Mouse (Mus musculus) embryonic facial prominence, embryonic 15.5 days (tissue): Measurements from ENCODE around the gene Lmtk2. TPM values are rescaled to one million over a fixed set of nuclear protein-coding genes. Genes with fewer than 3 reads are reported as not detected.

ENCODE experiments used
- ATAC-seq: fragments of 200-750 bp; cut with Nextera tagmentation; 2 replicates; pipeline ENCODE4 v1.8.0; 2017; ENCODE audit warnings: low read depth, moderate TSS enrichment; ENCODE audit not compliant: insufficient number of reproducible peaks, low FRiP score, low TSS enrichment
- H3K27ac ChIP-seq: fragments of 300-500 bp; sonication (generic); replicated peaks from 2 replicates; pipeline ENCODE4 v1.5.1; 2015; ENCODE audit warnings: mild to moderate bottlenecking, inconsistent platforms
- H3K27me3 ChIP-seq: fragments of 300-500 bp; sonication (generic); 2 replicates; pipeline ENCODE4 v1.6.1; 2015; ENCODE audit warnings: inconsistent platforms
- H3K36me3 ChIP-seq: fragments of 300-500 bp; sonication (generic); 2 replicates; pipeline ENCODE4 v1.6.1; 2015; ENCODE audit warnings: mild to moderate bottlenecking, inconsistent platforms
- H3K4me1 ChIP-seq: fragments of 300-500 bp; sonication (generic); 2 replicates; pipeline ENCODE4 v1.6.1; 2015; ENCODE audit warnings: inconsistent platforms
- H3K4me2 ChIP-seq: fragments of 300-500 bp; sonication (generic); replicated peaks from 2 replicates; pipeline ENCODE4 v1.6.1; 2015; ENCODE audit warnings: mild to moderate bottlenecking, inconsistent platforms
- H3K4me3 ChIP-seq: fragments of 300-500 bp; sonication (generic); replicated peaks from 2 replicates; pipeline ENCODE4 v1.5.1; 2015; ENCODE audit warnings: mild to moderate bottlenecking, inconsistent platforms
- H3K9ac ChIP-seq: fragments of 300-500 bp; sonication (generic); 2 replicates; pipeline ENCODE4 v1.6.1; 2015; ENCODE audit warnings: inconsistent platforms
- H3K9me3 ChIP-seq: fragments of 300-500 bp; sonication (generic); replicated peaks from 2 replicates; pipeline ENCODE4 v1.6.1; 2016; ENCODE audit warnings: inconsistent platforms
- WGBS: fragments of 180-500 bp; shearing (Covaris S2); methylation state at CpG from one replicate; pipeline ENCODE4 v1.1.7; 2015; 5-methylcytosine and 5-hydroxymethylcytosine counted together
- polyA plus RNA-seq: library from polyadenylated mRNA; unstranded; fragments of >200 nt; fragmentation: Nextera tagmentation; extraction: Ambion mirVana; gene quantifications from 2 replicates; pipeline ENCODE4 v1.2.1, GENCODE M21; 2015

Lmtk2 gene
- polyA plus RNA-seq, 1 experiment from 2014 or later = 4.5 TPM

- Histone ChIP-seq H3K9me3 (no peaks in the 10 kb centered on the region), H3K36me3 (no peaks in the 10 kb centered on the region), H3K9ac (no peak overlapping the region), H3K27me3 (no peaks in the 10 kb centered on the region), H3K4me1 (peaks cover 4% of the 10 kb centered on the region; the same call in 1 of the 2 replicates), H3K27ac (no peak overlapping the region), H3K4me3 (no peak overlapping the region), H3K4me2 (no peak overlapping the region)
- WGBS = 90% methylated on average over 8 of the region's 8 CpGs
- no peak for ATAC-seq
These were observed 9.0 kb downstream of the Lmtk2 start for GRCm38 (mm10) chr5:144109201-144109600.

GRCm38 (mm10) chr5:144112574-144113438 is 12.6 kb downstream of the Lmtk2 start:
- peaks cover 4% of the 10 kb centered on the region; the same call in 1 of the 2 replicates for H3K4me1 ChIP-seq
- no peak for ATAC-seq
- no peak overlapping the region for H3K27ac ChIP-seq
- no peaks in the 10 kb centered on the region for H3K27me3 ChIP-seq
- H3K36me3 ChIP-seq = no peaks in the 10 kb centered on the region
- H3K4me2 ChIP-seq = no peak overlapping the region
- no peaks in the 10 kb centered on the region for H3K9me3 ChIP-seq
- WGBS = 77% methylated on average over 11 of the region's 11 CpGs
- H3K9ac ChIP-seq = no peak overlapping the region
- H3K4me3 ChIP-seq = no peak overlapping the region

GRCm38 (mm10) chr5:144114068-144114467 is 13.8 kb downstream of the Lmtk2 start:
- Histone ChIP-seq H3K9ac (no peak overlapping the region), H3K4me2 (no peak overlapping the region), H3K27me3 (no peaks in the 10 kb centered on the region), H3K27ac (no peak overlapping the region), H3K36me3 (no peaks in the 10 kb centered on the region), H3K4me3 (no peak overlapping the region), H3K9me3 (no peaks in the 10 kb centered on the region), H3K4me1 (peaks cover 4% of the 10 kb centered on the region; the same call in 1 of the 2 replicates)
- 83% methylated on average over 2 of the region's 2 CpGs for WGBS
- ATAC-seq = no peak

GRCm38 (mm10) chr5:144114970-144115627 is 14.9 kb downstream of the Lmtk2 start:
- Histone ChIP-seq H3K27me3 (no peaks in the 10 kb centered on the region), H3K4me2 (no peak overlapping the region), H3K9ac (no peak overlapping the region), H3K4me3 (no peak overlapping the region), H3K27ac (no peak overlapping the region), H3K36me3 (no peaks in the 10 kb centered on the region), H3K9me3 (no peaks in the 10 kb centered on the region), H3K4me1 (peaks cover 4% of the 10 kb centered on the region; the same call in 1 of the 2 replicates)
- WGBS = 66% methylated on average over 5 of the region's 5 CpGs
- ATAC-seq = no peak

GRCm38 (mm10) chr5:144115628-144115977 is 15.4 kb downstream of the Lmtk2 start:
- ATAC-seq = no peak
- H3K9ac ChIP-seq = no peak overlapping the region
- WGBS = 74% methylated on average over 2 of the region's 2 CpGs
- H3K27ac ChIP-seq = no peak overlapping the region
- no peaks in the 10 kb centered on the region for H3K9me3 ChIP-seq
- peaks cover 4% of the 10 kb centered on the region; the same call in 1 of the 2 replicates for H3K4me1 ChIP-seq
- H3K27me3 ChIP-seq = no peaks in the 10 kb centered on the region
- H3K36me3 ChIP-seq = no peaks in the 10 kb centered on the region
- H3K4me3 ChIP-seq = no peak overlapping the region
- no peak overlapping the region for H3K4me2 ChIP-seq

GRCm38 (mm10) chr5:144118271-144118670 is 18.0 kb downstream of the Lmtk2 start:
- no peaks in the 10 kb centered on the region for H3K36me3 ChIP-seq
- no peaks in the 10 kb centered on the region for H3K9me3 ChIP-seq
- H3K27me3 ChIP-seq = no peaks in the 10 kb centered on the region
- no peak overlapping the region for H3K9ac ChIP-seq
- peaks cover 4% of the 10 kb centered on the region; the same call in 1 of the 2 replicates for H3K4me1 ChIP-seq
- H3K4me2 ChIP-seq = no peak overlapping the region
- no peak for ATAC-seq
- no peak overlapping the region for H3K4me3 ChIP-seq
- no peak overlapping the region for H3K27ac ChIP-seq
- 90% methylated on average over 4 of the region's 4 CpGs for WGBS

GRCm38 (mm10) chr5:144119286-144119685 is 19.1 kb downstream of the Lmtk2 start:
- no peaks in the 10 kb centered on the region for H3K27me3 ChIP-seq
- H3K9ac ChIP-seq = no peak overlapping the region
- no peaks in the 10 kb centered on the region for H3K9me3 ChIP-seq
- 74% methylated on average over 2 of the region's 2 CpGs for WGBS
- ATAC-seq = no peak
- H3K4me1 ChIP-seq = no peaks in the 10 kb centered on the region
- H3K4me2 ChIP-seq = no peak overlapping the region
- H3K4me3 ChIP-seq = no peak overlapping the region
- no peaks in the 10 kb centered on the region for H3K36me3 ChIP-seq
- H3K27ac ChIP-seq = no peak overlapping the region

- Histone ChIP-seq H3K9me3 (no peaks in the 10 kb centered on the region), H3K27ac (no peak overlapping the region), H3K9ac (no peak overlapping the region), H3K4me3 (no peak overlapping the region), H3K27me3 (no peaks in the 10 kb centered on the region), H3K4me1 (0 out of 2 replicates have a peak, but pooled peaks cover 4% of the 10 kb centered on the region), H3K4me2 (no peak overlapping the region), H3K36me3 (no peaks in the 10 kb centered on the region)
- ATAC-seq = no peak
These were observed 21.3 kb downstream of the Lmtk2 start for GRCm38 (mm10) chr5:144121489-144121888.

GRCm38 (mm10) chr5:144125979-144126755 is 25.9 kb downstream of the Lmtk2 start:
- no peak overlapping the region for H3K9ac ChIP-seq
- H3K27me3 ChIP-seq = no peaks in the 10 kb centered on the region
- no peak overlapping the region for H3K4me3 ChIP-seq
- H3K27ac ChIP-seq = 0 out of 2 replicates have a peak overlapping the region, but pooled peaks have one; percentile 3
- peaks cover 6% of the 10 kb centered on the region for H3K36me3 ChIP-seq
- H3K4me2 ChIP-seq = no peak overlapping the region
- ATAC-seq = no peak
- no peaks in the 10 kb centered on the region for H3K9me3 ChIP-seq
- H3K4me1 ChIP-seq = 0 out of 2 replicates have a peak, but pooled peaks cover 6% of the 10 kb centered on the region
- 70% methylated on average over 9 of the region's 9 CpGs for WGBS

- WGBS = 96% methylated on average over 5 of the region's 5 CpGs
- Histone ChIP-seq H3K4me2 (no peak overlapping the region), H3K36me3 (peaks cover 21% of the 10 kb centered on the region; the same call in 1 of the 2 replicates), H3K27ac (no peak overlapping the region), H3K27me3 (no peaks in the 10 kb centered on the region), H3K4me3 (no peak overlapping the region), H3K9me3 (no peaks in the 10 kb centered on the region), H3K9ac (no peak overlapping the region), H3K4me1 (no peaks in the 10 kb centered on the region)
- ATAC-seq = no peak
These were observed 43.3 kb downstream of the Lmtk2 start for GRCm38 (mm10) chr5:144143531-144143930.

- no peak overlapping the region for H3K4me3 ChIP-seq
- no peak overlapping the region for H3K9ac ChIP-seq
- no peaks in the 10 kb centered on the region for H3K4me1 ChIP-seq
- H3K4me2 ChIP-seq = no peak overlapping the region
- no peaks in the 10 kb centered on the region for H3K9me3 ChIP-seq
- peaks cover 34% of the 10 kb centered on the region; the same call in 1 of the 2 replicates for H3K36me3 ChIP-seq
- H3K27ac ChIP-seq = no peak overlapping the region
- ATAC-seq = no peak
- no peaks in the 10 kb centered on the region for H3K27me3 ChIP-seq
These were observed 46.7 kb downstream of the Lmtk2 start for GRCm38 (mm10) chr5:144146898-144147297.
